Mouse (Mus musculus) midbrain, embryonic 16.5 days (tissue): ENCODE measurements at regions not wholly inside any gene's neighbourhood (a gene's known extent, or its start where the extent isn't known, plus 50 kb on each side); places are given as distances from the start of the nearest gene placed in this dataset.

Experiments
- ATAC-seq: fragments of 200-750 bp; cut with Nextera tagmentation; 2 replicates; pipeline ENCODE4 v1.8.0; 2017; ENCODE audit warnings: moderate TSS enrichment
- H3K27ac ChIP-seq: fragments of 300-500 bp; sonication (generic); 2 replicates; pipeline ENCODE4 v1.5.1; 2014; ENCODE audit warnings: mild to moderate bottlenecking, low read length, mixed read lengths
- H3K27me3 ChIP-seq: fragments of 300-500 bp; sonication (generic); 2 replicates; pipeline ENCODE4 v1.6.1; 2014; ENCODE audit warnings: low read depth, low read length, mixed read lengths; ENCODE audit not compliant: control insufficient read depth, insufficient read depth
- H3K36me3 ChIP-seq: fragments of 300-500 bp; sonication (generic); 2 replicates; pipeline ENCODE4 v1.6.1; 2014; ENCODE audit warnings: mild to moderate bottlenecking, low read length, moderate library complexity, mixed read lengths; ENCODE audit not compliant: control insufficient read depth, insufficient read depth
- H3K4me1 ChIP-seq: fragments of 300-500 bp; sonication (generic); 2 replicates; pipeline ENCODE4 v1.6.1; 2014; ENCODE audit warnings: mild to moderate bottlenecking, low read length, mixed read lengths; ENCODE audit not compliant: control insufficient read depth, insufficient read depth
- H3K4me2 ChIP-seq: fragments of 300-500 bp; sonication (generic); 2 replicates; pipeline ENCODE4 v1.6.1; 2014; ENCODE audit warnings: mild to moderate bottlenecking, low read length, mixed read lengths
- H3K4me3 ChIP-seq: fragments of 300-500 bp; sonication (generic); 2 replicates; pipeline ENCODE4 v1.5.1; 2014; ENCODE audit warnings: low read depth, mild to moderate bottlenecking, low read length, moderate library complexity, mixed read lengths
- H3K9ac ChIP-seq: fragments of 300-500 bp; sonication (generic); 2 replicates; pipeline ENCODE4 v1.6.1; 2014; ENCODE audit warnings: low read depth, low read length, mixed read lengths
- H3K9me3 ChIP-seq: fragments of 300-500 bp; sonication (generic); replicated peaks from 2 replicates; pipeline ENCODE4 v1.6.1; 2014; ENCODE audit warnings: mild to moderate bottlenecking, low read length, mixed read lengths; ENCODE audit not compliant: control insufficient read depth, poor library complexity, severe bottlenecking
- WGBS: fragments of 180-500 bp; shearing (Covaris S2); extraction: QIAGEN DNeasy Blood & Tissue Kit; methylation state at CpG from one replicate; pipeline ENCODE4 v1.1.7; 2014; 5-methylcytosine and 5-hydroxymethylcytosine counted together

- Histone ChIP-seq H3K9ac (no peak overlapping the region), H3K4me1 (peaks cover 34% of the 10 kb centered on the region), H3K4me2 (no peak overlapping the region), H3K27me3 (no peaks in the 10 kb centered on the region; the same call in 1 of the 2 replicates), H3K27ac (no peak overlapping the region), H3K4me3 (no peak overlapping the region), H3K36me3 (no peaks in the 10 kb centered on the region), H3K9me3 (no peaks in the 10 kb centered on the region)
- no peak for ATAC-seq
- 19% methylated on average over 4 of the region's 4 CpGs for WGBS
Observed at GRCm38 (mm10) chr4:9014986-9015385, 776.1 kb upstream of the Car8 start.

GRCm38 (mm10) chr4:9012787-9013186 lies 773.9 kb upstream of the Car8 start:
- Histone ChIP-seq H3K4me2 (no peak overlapping the region), H3K36me3 (no peaks in the 10 kb centered on the region), H3K9ac (no peak overlapping the region), H3K27me3 (no peaks in the 10 kb centered on the region; the same call in 1 of the 2 replicates), H3K9me3 (no peaks in the 10 kb centered on the region), H3K27ac (no peak overlapping the region), H3K4me1 (peaks cover 35% of the 10 kb centered on the region), H3K4me3 (no peak overlapping the region)
- WGBS: 62% methylated on average over 9 of the region's 9 CpGs
- no peak for ATAC-seq

GRCm38 (mm10) chr4:9011952-9012351 lies 773.1 kb upstream of the Car8 start:
- no peak for ATAC-seq
- H3K27me3 ChIP-seq: no peaks in the 10 kb centered on the region; the same call in 1 of the 2 replicates
- H3K27ac ChIP-seq: no peak overlapping the region
- no peak overlapping the region for H3K4me2 ChIP-seq
- no peaks in the 10 kb centered on the region for H3K36me3 ChIP-seq
- peaks cover 35% of the 10 kb centered on the region for H3K4me1 ChIP-seq
- H3K9me3 ChIP-seq: no peaks in the 10 kb centered on the region
- 59% methylated on average over 3 of the region's 3 CpGs for WGBS
- no peak overlapping the region for H3K9ac ChIP-seq
- H3K4me3 ChIP-seq: no peak overlapping the region

- peak; percentile 74 for ATAC-seq
- Histone ChIP-seq H3K4me1 (peaks cover 30% of the 10 kb centered on the region), H3K9ac (peak overlapping the region; percentile 35; the same call in 1 of the 2 replicates), H3K27ac (peak overlapping the region; percentile 33), H3K4me2 (peak overlapping the region; percentile 28; the same call in 1 of the 2 replicates), H3K27me3 (no peaks in the 10 kb centered on the region; the same call in 1 of the 2 replicates), H3K4me3 (no peak overlapping the region), H3K9me3 (no peaks in the 10 kb centered on the region), H3K36me3 (no peaks in the 10 kb centered on the region)
- WGBS: 7% methylated on average over 7 of the region's 7 CpGs
Observed at GRCm38 (mm10) chr4:9011129-9011518, 772.3 kb upstream of the Car8 start.

- H3K9ac ChIP-seq: peak overlapping the region; percentile 35; the same call in 1 of the 2 replicates
- no peaks in the 10 kb centered on the region for H3K36me3 ChIP-seq
- H3K4me3 ChIP-seq: no peak overlapping the region
- H3K4me2 ChIP-seq: peak overlapping the region; percentile 28; the same call in 1 of the 2 replicates
- peak overlapping the region; percentile 34 for H3K27ac ChIP-seq
- H3K9me3 ChIP-seq: no peaks in the 10 kb centered on the region
- H3K27me3 ChIP-seq: no peaks in the 10 kb centered on the region; the same call in 1 of the 2 replicates
- peaks cover 24% of the 10 kb centered on the region for H3K4me1 ChIP-seq
- peak; percentile 36; the same call in 1 of the 2 replicates for ATAC-seq
- 30% methylated on average over 17 of the region's 17 CpGs for WGBS
Observed at GRCm38 (mm10) chr4:9010381-9011128, 771.7 kb upstream of the Car8 start.

GRCm38 (mm10) chr4:9009656-9010055 lies 770.8 kb upstream of the Car8 start:
- WGBS: 41% methylated on average over 4 of the region's 4 CpGs
- 0 out of 2 replicates have a peak overlapping the region, but pooled peaks have one; percentile 11 for H3K27ac ChIP-seq
- ATAC-seq: no peak

GRCm38 (mm10) chr4:9005938-9006626 lies 767.2 kb upstream of the Car8 start:
- Histone ChIP-seq H3K27me3 (no peaks in the 10 kb centered on the region; the same call in 1 of the 2 replicates), H3K27ac (no peak overlapping the region), H3K4me1 (peaks cover 11% of the 10 kb centered on the region), H3K9ac (no peak overlapping the region), H3K9me3 (no peaks in the 10 kb centered on the region), H3K36me3 (no peaks in the 10 kb centered on the region), H3K4me2 (no peak overlapping the region), H3K4me3 (no peak overlapping the region)
- ATAC-seq: no peak
- 19% methylated on average over 8 of the region's 8 CpGs for WGBS

More at GRCm38 (mm10) chr4:9009656-9010055, 770.8 kb upstream of the Car8 start:
- H3K27me3 ChIP-seq: no peaks in the 10 kb centered on the region; the same call in 1 of the 2 replicates
- no peaks in the 10 kb centered on the region for H3K36me3 ChIP-seq
- no peak overlapping the region for H3K4me3 ChIP-seq
- H3K9me3 ChIP-seq: no peaks in the 10 kb centered on the region
- H3K4me2 ChIP-seq: no peak overlapping the region
- no peak overlapping the region for H3K9ac ChIP-seq
- peaks cover 23% of the 10 kb centered on the region for H3K4me1 ChIP-seq

- ATAC-seq: no peak
Observed at GRCm38 (mm10) chr4:9003891-9004290, 765.0 kb upstream of the Car8 start.

GRCm38 (mm10) chr4:9002380-9002779 lies 763.5 kb upstream of the Car8 start:
- Histone ChIP-seq H3K27ac (no peak overlapping the region), H3K27me3 (no peaks in the 10 kb centered on the region), H3K4me2 (no peak overlapping the region), H3K36me3 (no peaks in the 10 kb centered on the region), H3K4me1 (no peaks in the 10 kb centered on the region), H3K4me3 (no peak overlapping the region), H3K9ac (no peak overlapping the region), H3K9me3 (no peaks in the 10 kb centered on the region)
- ATAC-seq: no peak
- 62% methylated on average over 6 of the region's 6 CpGs for WGBS

More at GRCm38 (mm10) chr4:9003891-9004290, 765.0 kb upstream of the Car8 start:
- no peaks in the 10 kb centered on the region for H3K36me3 ChIP-seq
- 95% methylated on average over 1 of the region's 1 CpGs for WGBS
- H3K27me3 ChIP-seq: no peaks in the 10 kb centered on the region
- H3K9ac ChIP-seq: no peak overlapping the region
- no peak overlapping the region for H3K4me2 ChIP-seq
- H3K4me3 ChIP-seq: no peak overlapping the region
- H3K27ac ChIP-seq: no peak overlapping the region
- H3K9me3 ChIP-seq: no peaks in the 10 kb centered on the region
- no peaks in the 10 kb centered on the region for H3K4me1 ChIP-seq
